Mouse (Mus musculus) adrenal gland, postnatal 25 days (tissue): ENCODE measurements at regions not wholly inside any gene's neighbourhood (a gene's known extent, or its start where the extent isn't known, plus 50 kb on each side); places are given as distances from the start of the nearest gene placed in this dataset.

Experiments
- DNase-seq: peaks from one replicate; pipeline ENCODE4 v3.0.0; 2021; ENCODE audit warnings: mixed read lengths

DNA sequence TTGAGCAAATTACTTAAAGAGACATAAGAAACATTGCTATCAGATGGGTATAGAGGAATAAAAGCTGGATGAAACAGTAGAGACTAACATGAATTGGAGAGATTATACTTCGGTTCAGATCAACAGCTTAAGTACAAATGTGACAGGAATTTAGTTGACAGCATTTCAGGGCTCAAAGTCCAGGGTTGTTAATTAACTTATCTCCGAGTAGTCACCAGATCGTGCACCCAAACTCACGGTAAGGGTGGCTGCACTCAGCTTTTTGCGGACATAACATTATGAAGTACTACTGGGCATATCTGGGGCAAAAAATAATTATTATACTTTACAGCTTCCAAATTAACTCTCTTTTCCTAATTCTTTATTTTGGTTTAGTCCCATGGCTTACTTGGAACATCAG, 1409.3 kb upstream of the A1bg start:
- no peak for DNase-seq

GRCm38 (mm10) chr15:62331138-62331800, 1408.5 kb upstream of the A1bg start:
- DNase-seq, result no peak

GRCm38 (mm10) chr15:62328920-62329319, 1406.1 kb upstream of the A1bg start:
- DNase-seq, result no peak

GRCm38 (mm10) chr15:62328305-62328881, 1405.6 kb upstream of the A1bg start:
- DNase-seq, result peak; percentile 5

DNA sequence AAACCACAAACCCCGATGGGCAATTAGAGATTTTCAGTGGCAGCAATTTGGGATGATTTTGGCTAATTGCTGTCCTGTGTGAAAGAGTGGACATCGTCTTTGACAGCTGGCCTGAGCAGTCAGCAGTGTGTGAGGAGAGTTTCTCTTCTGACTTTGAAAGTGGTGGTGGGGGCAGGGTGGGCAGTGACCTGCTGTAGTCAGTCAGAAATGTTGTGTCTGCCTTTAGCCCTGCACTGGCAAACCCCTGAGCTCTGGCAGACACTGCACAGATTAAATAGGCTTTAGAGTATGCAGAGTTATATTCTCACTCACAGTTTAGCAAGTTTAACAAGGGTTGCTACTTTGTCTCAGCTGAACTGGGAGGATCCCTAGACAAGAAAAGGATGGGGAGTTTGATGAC, 1404.7 kb upstream of the A1bg start:
- no peak for DNase-seq

DNA sequence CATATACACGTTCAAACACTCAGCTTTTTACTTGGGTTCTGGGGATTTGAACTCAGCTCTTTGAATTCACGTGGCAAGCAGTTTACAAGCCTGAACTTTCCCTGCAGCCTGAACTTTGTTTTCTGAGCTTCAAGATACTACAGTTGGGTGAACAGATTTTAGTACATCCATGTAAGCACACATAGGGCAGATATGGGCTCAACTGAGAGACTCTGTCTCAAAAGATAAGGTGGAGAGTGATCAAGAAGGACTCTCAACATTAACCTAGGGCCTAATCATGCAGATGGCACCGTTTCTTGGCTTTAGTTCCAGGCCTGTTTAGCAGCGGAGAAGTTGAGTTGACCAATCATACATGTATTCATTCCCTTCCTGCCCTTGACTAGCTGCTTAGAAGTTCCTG, 1403.7 kb upstream of the A1bg start:
- no peak for DNase-seq

DNA sequence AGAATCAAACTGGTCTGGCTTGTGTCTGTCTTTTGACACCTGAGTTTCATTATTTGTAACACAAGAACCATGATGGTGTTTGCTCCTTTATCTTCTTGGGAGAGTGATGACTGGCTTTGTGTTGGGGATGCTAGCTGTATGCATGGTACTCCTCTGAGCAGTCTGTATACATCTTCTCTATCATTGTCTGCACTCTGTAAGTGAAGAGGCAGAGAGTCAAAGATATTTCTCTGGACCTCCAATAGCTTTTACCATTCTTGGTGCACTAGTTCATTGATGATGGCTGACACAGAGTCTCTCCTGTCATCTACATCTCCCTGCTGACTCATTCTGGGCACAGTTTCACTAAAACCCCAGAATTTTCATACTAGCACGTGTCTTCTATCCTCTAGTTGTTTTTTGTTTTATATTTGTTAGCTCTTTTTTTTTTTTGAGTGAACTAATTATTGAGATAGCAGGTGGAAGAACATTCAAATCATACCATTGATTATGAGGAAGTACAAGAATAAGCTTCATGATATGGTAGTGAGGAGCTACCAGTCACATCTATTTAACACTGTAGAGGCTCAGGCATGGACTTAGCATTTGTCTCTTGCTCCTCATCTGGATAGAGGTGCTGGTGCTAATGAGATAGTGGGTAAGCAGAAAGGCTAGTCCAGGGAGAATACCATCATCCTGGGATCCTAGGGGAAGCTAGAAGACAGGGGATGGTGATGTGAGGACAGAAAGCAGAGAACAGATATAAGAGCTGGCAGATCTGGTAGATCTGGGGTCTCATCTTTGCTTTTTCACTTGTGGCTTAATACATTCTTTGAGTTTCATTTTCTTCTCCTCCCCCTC, 1402.9 kb upstream of the A1bg start:
- no peak for DNase-seq

- DNase-seq, result peak; percentile 7
These were observed 1398.2 kb upstream of the A1bg start for GRCm38 (mm10) chr15:62320966-62321365.

DNA sequence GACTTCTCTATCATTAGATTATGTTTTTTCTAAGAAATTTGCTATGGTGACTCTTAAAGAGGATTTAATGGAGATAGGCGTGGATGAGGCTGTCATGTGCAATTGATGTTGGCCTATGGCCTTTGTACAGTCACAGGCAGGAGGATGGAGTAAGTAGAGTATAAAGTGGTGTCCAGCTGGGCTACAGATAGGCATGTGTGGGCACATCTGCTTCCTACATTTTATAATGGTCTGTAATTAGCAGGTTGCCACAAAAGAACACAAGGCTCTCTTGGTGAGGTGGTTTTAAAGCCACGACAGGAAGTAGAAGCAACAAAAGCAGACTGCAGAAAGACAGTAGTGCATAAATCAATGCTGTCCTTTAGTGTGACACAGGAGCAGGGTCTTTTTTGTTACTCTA, 1391.6 kb upstream of the A1bg start:
- no peak for DNase-seq

DNA sequence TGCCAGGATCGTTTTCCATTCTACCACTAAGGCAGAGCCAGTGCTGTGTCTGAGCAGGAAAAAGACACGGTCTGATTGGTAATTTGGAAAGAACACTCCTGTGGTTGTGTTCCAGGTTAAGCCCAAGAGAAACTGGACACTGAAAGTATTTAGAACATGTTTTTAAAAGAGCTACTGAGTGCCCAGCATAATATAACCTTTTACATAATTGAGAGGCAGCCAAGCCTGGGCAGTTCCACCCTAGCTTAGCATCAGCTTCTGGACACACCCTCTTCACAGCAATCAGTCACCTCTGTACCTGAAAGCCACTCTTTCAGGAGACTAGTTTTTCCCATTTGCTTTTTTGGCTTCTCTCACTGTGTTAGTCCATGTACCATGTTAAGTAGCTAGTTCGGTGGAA, 1379.4 kb upstream of the A1bg start:
- no peak for DNase-seq

- DNase-seq, result no peak
These were observed 1378.8 kb upstream of the A1bg start for GRCm38 (mm10) chr15:62301567-62301966.

DNA sequence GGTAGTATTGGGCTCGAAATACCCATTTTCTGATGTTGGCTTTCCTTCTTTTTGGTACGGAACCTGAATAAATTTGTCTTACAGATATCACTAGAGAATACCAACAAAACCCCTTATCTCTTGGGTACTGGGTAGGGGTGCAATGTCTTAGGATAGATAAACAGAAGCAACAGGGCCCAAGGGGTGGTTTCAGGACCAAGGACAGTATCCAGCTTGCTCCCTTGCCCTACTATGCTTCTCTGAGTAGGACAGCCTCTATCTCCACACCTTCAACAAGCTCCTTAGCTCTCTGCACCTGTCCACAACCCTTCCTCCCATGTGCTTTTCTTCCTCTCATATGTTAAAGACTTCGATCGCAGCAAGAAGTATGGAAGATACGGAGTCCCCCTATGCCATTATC, 1374.3 kb upstream of the A1bg start:
- no peak for DNase-seq

- peak; percentile 60 for DNase-seq
These were observed 1372.6 kb upstream of the A1bg start for GRCm38 (mm10) chr15:62295233-62295927.

- DNase-seq, result no peak
These were observed 1372.0 kb upstream of the A1bg start for GRCm38 (mm10) chr15:62294786-62295185.

GRCm38 (mm10) chr15:62292876-62293275, 1370.1 kb upstream of the A1bg start:
- peak; percentile 26 for DNase-seq

- no peak for DNase-seq
These were observed 1367.9 kb upstream of the A1bg start for GRCm38 (mm10) chr15:62290687-62291086.

DNA sequence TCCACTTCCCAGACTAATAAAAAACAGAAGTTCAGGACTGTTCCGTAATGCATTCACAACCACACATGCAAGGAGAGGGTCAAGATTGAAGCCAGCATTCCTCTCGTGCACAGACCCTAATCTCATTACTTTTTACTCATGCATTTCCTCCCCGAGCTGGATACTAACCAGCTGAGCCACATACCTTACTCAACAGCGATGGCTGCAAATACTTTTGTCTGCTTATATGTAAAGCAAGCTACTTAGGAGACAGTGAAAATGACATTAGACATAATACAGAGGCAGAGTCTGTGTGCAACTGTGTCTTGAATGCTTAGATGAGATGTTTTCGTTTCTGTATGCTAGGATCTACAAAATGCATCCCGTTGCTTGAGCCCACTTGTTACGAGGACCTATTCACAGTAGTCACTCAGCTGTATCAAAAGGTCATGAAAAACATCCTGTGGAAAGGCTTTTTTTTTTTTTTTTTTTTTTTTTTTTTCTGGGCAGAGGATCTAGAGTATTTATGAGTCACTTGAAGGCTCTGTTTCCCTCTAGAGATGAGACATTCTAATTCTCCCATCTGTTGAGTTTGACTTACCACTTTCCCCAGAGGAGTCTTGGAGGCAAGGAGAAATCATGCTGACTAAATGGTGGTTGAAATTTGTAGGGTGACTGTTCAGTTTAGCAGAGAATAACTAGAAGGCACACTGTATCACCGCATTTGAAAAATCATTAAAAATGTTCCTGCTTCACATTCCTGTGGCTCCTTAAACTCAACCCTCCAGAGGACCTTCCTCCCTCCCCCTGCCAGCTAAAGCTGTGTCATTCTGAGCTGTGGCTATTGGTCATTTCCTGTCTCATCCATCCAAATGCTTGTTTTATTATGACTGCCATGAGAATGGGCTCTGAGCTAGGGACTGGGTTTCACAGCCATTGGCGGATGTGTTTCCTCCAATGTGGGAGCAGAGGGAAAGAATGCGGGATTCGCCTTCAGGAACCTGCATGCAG, 1364.1 kb upstream of the A1bg start:
- DNase-seq, result no peak

- no peak for DNase-seq
These were observed 1362.1 kb upstream of the A1bg start for GRCm38 (mm10) chr15:62284606-62285531.

DNA sequence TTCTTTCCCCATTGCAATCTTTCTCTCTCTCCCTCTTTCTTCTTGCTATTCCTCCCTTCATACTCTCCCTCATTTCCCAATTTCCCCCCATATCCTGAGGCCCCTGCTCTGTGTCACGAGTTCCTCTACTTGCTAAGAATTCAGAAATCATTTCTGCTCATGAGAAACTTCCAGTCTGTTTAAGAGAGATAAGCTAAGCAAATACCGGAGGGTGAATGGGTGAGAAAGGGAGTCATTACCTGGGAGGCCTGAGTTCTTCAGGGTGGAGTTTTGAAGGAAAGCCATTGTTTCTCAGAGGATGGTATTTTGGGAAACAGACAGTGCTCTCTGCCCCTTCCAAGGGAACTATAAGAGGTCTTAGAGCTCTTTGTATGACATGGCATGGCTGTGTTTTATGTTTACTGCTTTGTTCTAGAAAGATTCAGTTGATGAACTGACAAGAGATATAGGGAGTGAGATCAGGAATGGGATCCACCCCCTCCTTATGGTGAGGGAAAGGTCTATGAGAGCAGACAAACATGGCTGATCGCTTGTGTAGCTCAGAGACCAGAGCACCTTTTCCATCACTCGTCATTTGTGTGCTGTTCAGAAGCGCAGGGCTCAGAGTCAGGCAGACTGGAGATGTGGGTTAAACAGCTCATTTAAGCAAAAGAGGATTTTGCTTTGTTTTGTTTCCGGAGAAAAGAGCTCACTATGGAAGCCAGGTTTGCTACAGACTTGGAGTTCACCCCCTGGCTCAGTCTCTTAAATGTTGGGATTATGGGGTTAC, 1361.0 kb upstream of the A1bg start:
- no peak for DNase-seq

GRCm38 (mm10) chr15:62282646-62283045, 1359.8 kb upstream of the A1bg start:
- DNase-seq, result no peak
